Mouse (Mus musculus) yolk sac, embryonic 10.5 days (tissue): ENCODE data around the gene Nr3c2.

ENCODE experiments used
- DNase-seq: peaks from one replicate; pipeline ENCODE4 v3.0.0-alpha.2; 2017; ENCODE audit warnings: low spot score

Nr3c2 gene

GRCm38 (mm10) chr8:77251134-77251533 lies 351.9 kb downstream of the Nr3c2 start:
- DNase-seq = no peak

GRCm38 (mm10) chr8:77254466-77254865 lies 355.2 kb downstream of the Nr3c2 start:
- DNase-seq = no peak

- DNase-seq = no peak
Observed at GRCm38 (mm10) chr8:77256450-77257084, 357.3 kb downstream of the Nr3c2 start.

GRCm38 (mm10) chr8:77257085-77257451 lies 357.8 kb downstream of the Nr3c2 start:
- no peak for DNase-seq

- DNase-seq = no peak
Observed at GRCm38 (mm10) chr8:77261215-77261614, 362.0 kb downstream of the Nr3c2 start.

DNA sequence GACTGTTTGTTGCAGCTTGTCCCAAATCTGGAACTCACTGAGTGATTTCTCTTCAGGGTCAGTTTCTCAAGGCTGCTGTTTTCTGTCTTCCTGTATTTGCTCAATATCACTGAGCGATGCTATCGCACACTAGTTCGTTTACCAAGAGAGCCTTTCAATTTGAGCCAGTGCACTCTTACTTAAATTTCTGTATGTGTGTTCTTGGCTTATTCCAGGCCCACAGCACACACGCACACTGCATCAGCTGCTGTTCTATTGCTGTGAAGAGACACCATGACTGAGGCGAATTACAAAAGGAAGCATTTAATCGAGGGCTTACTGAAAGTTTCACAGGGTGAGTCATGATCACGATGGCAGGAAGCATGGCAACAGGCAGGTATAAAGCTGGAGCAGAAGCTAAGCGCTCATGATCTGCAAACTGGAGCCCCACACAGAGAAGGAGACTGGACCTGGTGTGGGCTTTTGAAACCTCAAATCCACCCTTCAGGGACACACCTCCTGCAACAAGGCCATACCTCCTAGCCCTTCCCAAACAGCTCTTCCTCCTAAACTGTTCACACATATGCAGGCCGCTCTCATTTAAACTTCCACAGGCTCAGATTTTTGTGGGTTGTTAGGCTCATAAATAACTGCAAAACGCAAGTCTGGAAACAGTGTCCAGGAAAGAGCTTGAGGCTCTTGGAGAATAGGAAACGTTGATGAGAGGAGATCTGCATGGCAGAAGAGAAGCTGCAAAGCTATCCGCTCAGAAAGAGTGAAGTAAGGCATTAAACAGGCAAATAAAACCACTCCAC lies 363.2 kb downstream of the Nr3c2 start:
- no peak for DNase-seq

DNA sequence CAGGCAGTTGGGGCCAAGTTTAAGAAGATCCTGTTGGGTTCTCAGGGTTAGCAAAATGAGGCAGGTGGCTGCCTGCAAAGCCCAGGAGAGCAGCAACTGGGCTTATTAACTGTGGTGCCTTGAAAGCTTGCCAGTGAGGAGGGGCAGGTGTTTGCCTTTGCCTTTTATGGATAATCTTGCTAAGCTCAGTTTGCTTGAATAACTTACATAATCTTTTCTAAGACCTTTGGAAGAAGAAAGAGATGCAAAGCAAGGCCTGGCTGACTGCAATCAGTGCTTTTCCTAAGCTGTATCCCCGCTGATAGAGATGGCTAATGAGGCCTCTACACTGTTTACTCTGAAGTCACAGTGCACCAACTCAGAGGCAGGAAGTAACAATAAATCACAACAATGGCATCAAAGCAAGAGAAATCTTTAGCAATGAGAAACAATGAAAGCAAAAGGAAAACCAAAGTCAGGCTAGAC lies 368.7 kb downstream of the Nr3c2 start:
- DNase-seq = no peak

GRCm38 (mm10) chr8:77272136-77272535 lies 372.9 kb downstream of the Nr3c2 start:
- DNase-seq = no peak

- DNase-seq = no peak
Observed at GRCm38 (mm10) chr8:77275571-77275970, 376.3 kb downstream of the Nr3c2 start.

DNA sequence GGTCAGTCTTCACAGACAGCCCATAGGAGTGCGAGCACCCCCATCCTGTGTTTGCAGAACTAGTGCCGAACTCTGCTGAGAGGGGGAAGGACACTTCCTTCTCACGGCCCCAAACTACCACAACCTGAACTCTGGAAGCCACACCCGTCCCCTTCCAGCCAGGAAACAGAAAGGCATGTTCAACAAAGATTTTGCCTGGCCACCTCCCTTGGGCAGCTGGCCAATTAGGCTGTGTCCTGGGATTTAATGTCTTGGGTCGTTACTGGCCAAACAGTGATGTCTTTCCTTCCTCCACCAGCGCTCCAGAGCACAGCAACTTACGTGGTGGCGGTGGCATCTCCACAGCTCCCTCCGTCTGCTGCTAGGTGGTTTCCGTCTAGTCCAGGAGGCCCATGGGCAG lies 377.6 kb downstream of the Nr3c2 start:
- no peak for DNase-seq

DNA sequence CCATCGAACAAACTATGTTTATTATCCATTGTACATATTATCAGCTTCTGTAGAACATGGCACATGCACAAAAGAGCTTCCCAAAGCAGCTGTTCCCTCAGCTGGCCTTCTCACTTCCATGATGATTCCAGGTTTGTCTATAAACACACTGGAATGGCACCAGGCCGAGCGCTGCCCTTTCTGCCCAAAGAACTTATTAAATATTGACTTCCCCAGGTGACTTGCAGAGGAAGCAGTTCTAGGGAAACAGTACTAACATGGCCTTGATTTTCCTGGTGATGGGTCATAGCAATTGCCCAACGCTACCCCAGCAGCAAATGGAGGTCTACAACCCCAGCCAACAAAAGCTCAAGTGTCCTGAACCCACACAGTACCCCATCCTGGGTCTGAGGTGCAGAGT lies 379.0 kb downstream of the Nr3c2 start:
- no peak for DNase-seq

DNA sequence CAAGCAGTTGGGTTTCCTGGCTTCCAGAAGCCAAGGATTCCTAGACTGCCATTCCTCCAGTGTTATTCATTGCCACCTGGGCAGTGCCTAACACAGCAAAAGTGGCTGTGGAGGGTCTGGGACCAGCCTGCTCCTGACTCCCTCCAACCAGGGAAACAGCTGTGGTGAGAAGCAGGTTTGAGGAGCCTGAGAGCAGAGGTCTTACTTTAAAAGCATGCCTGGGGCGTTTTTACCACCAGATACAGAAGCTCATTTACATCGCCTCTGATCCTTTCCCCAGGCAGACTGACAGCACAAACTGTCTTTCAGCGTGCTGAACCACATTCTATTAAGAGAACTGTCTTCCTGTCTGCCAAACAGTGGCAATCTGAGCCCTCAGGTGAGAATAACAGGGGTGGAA lies 380.7 kb downstream of the Nr3c2 start:
- no peak for DNase-seq

- no peak for DNase-seq
Observed at GRCm38 (mm10) chr8:77282605-77283236, 383.5 kb downstream of the Nr3c2 start.

- DNase-seq = no peak
Observed at GRCm38 (mm10) chr8:77284473-77284872, 385.2 kb downstream of the Nr3c2 start.

- no peak for DNase-seq
Observed at GRCm38 (mm10) chr8:77288065-77288464, 388.8 kb downstream of the Nr3c2 start.

DNA sequence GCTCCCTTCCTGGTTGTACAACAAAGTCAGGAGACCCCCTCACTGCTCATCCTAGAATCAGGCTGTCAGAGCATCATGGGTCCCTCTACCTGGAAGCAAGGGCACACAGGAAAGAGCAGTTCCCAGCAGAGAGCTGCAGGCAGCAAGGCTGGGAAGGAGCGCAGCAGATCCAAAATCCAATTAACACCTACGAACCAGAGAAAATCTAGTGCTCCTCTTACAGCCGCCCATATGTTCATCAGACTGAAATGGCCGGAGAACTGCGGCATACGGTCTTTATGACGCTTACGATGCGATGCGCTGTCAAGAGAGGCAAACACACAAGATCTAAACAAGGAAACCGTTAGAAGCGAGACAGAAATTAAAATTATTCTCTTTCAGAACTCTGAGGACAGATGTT lies 389.2 kb downstream of the Nr3c2 start:
- no peak for DNase-seq

- no peak for DNase-seq
Observed at GRCm38 (mm10) chr8:77292120-77292519, 392.9 kb downstream of the Nr3c2 start.

- DNase-seq = no peak
Observed at GRCm38 (mm10) chr8:77292649-77293048, 393.4 kb downstream of the Nr3c2 start.

DNA sequence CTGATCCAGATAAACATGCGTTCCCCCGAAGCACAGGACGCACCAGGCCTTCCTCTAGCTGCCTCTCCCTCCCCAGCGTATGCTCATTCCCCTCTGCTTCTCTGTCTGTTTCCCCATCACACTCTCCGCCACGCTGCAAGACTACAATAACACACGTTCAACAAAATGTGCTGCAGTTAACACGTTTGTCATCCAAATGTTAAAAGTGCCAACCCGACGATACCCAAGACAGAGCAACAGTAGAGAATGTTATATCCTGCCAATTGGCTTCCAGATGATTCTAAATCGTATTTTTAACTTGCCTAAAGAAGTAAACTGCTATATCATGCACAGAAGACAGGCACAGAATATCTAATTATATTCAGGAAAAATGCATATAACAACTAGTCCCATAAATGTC lies 395.4 kb downstream of the Nr3c2 start:
- DNase-seq = no peak
